Mouse (Mus musculus): Measurements from ENCODE around the gene Mbnl1. TPM values are rescaled to one million over a fixed set of nuclear protein-coding genes. Genes with fewer than 3 reads are reported as not detected.
"Not testable (repeated sequence)": the region's sequence is repeated elsewhere in the genome, so short reads cannot be mapped to it uniquely, and the experiment has no call there.

The Mbnl1 gene
- polyA plus RNA-seq, 1 experiment from 2014 or later = 73.3 TPM

DNA sequence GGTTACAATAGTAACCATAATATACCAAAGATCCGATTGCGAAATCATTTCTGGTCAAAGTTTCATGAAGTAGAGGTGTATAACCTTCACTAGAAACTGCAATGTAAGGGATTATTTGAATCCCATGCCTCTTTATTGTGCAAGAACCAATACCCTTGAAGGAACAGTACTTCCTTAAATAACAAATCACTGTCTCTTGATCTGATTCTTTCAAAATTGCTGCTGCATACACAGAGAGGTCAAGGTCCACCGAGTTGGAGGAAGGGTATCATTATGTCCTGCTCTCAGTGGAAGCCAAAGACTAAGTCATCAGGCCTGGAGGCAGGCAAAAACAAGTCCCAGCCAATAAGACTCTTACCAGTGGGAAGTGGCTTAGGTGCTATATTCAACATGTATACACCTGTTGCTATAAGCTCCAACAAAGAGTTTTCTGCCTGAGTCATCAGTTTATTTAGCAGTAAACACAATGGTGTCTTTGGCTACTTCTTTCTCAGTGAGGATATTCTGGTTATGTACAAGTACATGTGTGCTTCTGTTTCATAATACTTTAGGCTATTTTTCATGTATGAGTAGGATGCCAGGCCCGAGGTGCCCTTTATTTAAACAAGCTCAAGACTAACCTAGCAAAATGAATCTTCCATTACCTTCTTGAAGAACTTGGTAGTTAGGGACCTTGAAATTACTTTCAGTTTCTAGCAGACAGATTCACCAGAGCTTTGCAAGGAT is 13.5 kb downstream of the Mbnl1 start:
- DNase-seq = no peak
- Histone ChIP-seq H3K9ac (replicated peaks) (no peak overlapping the region), H3K9me3 (ENCODE audit: low read length) (no peaks in the 10 kb centered on the region), H3K36me3 (replicated peaks; ENCODE audit: insufficient read depth, low read length) (peaks cover 4% of the 10 kb centered on the region; the same call in 1 of the 2 replicates), H3K4me3 (ENCODE audit: low read depth, low read length) (no peak overlapping the region), H3K27ac (ENCODE audit: low read depth) (no peak overlapping the region), H3K4me2 (ENCODE audit: low read depth, low read length) (peak overlapping the region; percentile 26; the same call in 1 of the 2 replicates), H3K27me3 (ENCODE audit: insufficient read depth, low read length) (no peaks in the 10 kb centered on the region), H3K4me1 (ENCODE audit: insufficient read depth) (peaks cover 19% of the 10 kb centered on the region)
- WGBS (ENCODE audit: insufficient replicate concordance) = 74% methylated on average over 4 of the region's 4 CpGs
- peak; percentile 41 for ATAC-seq
- TF ChIP-seq CTCF (IDR thresholded peaks at IDR 0.05; ENCODE audit: low read depth) = no peak
- no peak for TF ChIP-seq EP300 (IDR thresholded peaks at IDR 0.05; ENCODE audit: low read depth)

DNA sequence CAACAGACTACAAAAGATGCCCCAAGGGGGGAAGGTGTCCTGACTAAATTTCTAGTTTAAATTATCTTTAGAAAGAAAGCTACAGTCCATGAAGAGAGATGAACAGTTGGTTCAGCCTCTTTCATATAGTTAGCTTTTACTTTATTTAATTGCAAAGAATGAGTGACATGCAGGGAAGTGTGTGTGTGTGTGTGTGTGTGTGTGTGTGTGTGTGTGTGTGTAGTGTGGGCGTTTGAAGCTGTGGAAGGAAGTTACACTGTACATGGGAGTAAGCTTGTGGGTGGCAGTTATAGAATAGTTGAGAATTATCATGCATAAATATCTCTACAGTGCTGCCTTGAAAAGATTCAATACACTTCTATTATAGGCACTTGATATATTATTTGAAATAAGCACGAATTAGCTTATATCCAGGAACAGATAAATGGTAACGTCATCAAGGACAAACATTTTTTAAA is 14.1 kb downstream of the Mbnl1 start:
- Histone ChIP-seq H3K27me3 (ENCODE audit: insufficient read depth, low read length) (no peaks in the 10 kb centered on the region), H3K9me3 (ENCODE audit: low read length) (no peaks in the 10 kb centered on the region), H3K9ac (replicated peaks) (no peak overlapping the region), H3K4me2 (ENCODE audit: low read depth, low read length) (peak overlapping the region; percentile 26; the same call in 1 of the 2 replicates), H3K4me3 (ENCODE audit: low read depth, low read length) (no peak overlapping the region), H3K36me3 (replicated peaks; ENCODE audit: insufficient read depth, low read length) (peaks cover 4% of the 10 kb centered on the region; the same call in 1 of the 2 replicates), H3K4me1 (ENCODE audit: insufficient read depth) (peaks cover 19% of the 10 kb centered on the region), H3K27ac (ENCODE audit: low read depth) (no peak overlapping the region)
- ATAC-seq (no peak), DNase-seq (no peak)
- 67% methylated on average over 3 of the region's 3 CpGs for whole genome bisulfite sequencing (ENCODE audit: insufficient replicate concordance)
- no peak for TF ChIP-seq EP300 (IDR thresholded peaks at IDR 0.05; ENCODE audit: low read depth)
- no peak for TF ChIP-seq CTCF (IDR thresholded peaks at IDR 0.05; ENCODE audit: low read depth)

DNA sequence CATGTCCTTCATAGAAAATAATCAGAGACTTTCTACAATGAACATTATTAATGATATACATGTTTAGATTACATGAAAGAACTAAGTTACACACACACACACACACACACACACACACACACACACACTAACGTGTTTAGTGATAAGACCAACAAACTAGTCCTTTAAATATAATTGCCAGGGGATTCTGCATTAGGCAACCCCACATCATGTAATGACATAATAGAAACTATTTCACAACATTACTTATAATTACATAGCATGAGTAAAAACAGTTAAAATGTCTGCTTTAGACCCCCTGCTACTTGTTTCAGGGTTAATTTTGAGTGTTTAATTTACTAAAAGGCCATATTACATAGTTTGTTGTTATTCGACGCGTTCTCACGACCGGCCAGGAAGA is 16.9 kb downstream of the Mbnl1 start:
- WGBS (ENCODE audit: insufficient replicate concordance) = 92% methylated on average over 6 of the region's 6 CpGs
- DNase-seq (no peak), ATAC-seq (no peak)
- TF ChIP-seq EP300 (IDR thresholded peaks at IDR 0.05; ENCODE audit: low read depth) = no peak
- no peak for TF ChIP-seq CTCF (IDR thresholded peaks at IDR 0.05; ENCODE audit: low read depth)
- no peak overlapping the region for H3K4me2 ChIP-seq (ENCODE audit: low read depth, low read length)
- H3K9me3 ChIP-seq (ENCODE audit: low read length) = no peaks in the 10 kb centered on the region
- no peaks in the 10 kb centered on the region for H3K27me3 ChIP-seq (ENCODE audit: insufficient read depth, low read length)
- peaks cover 8% of the 10 kb centered on the region for H3K4me1 ChIP-seq (ENCODE audit: insufficient read depth)
- H3K4me3 ChIP-seq (ENCODE audit: low read depth, low read length) = no peak overlapping the region
- no peak overlapping the region for H3K27ac ChIP-seq (ENCODE audit: low read depth)
- peaks cover 4% of the 10 kb centered on the region; the same call in 1 of the 2 replicates for H3K36me3 ChIP-seq (replicated peaks; ENCODE audit: insufficient read depth, low read length)
- H3K9ac ChIP-seq (replicated peaks) = no peak overlapping the region

DNA sequence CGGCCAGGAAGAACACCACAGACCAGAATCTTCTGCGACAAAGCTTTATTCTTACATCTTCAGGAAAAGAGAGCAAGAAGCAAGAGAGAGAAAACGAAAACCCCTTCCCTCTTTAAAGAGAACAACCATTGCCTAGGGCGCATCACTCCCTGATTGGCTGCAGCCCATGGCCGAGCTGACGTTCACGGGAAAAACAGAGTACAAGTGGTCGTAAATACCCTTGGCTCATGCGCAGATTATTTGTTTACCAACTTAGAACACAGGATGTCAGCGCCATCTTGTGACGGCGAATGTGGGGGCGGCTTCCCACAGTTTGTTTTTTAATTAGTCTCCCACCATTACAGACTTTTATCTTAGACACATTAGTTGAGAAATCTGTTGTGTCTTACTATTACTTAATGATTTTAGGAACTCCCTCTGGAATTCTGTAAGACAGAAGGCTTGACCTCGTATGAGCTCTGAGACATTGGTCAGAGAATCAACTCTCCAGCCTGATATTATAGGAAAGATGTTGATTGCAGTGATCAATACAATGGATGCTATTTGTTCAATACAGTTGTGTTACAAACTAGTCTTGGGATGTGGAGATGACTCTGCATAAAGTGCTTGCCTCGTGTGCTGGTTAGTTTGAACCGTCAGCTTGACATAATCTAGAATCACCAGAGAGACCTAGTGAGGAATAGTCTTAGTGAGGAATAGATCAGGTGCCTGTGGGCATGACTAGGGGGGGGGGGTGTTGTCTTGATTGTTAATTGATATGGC is 22.3 kb downstream of the Mbnl1 start:
- peak; percentile 24 for TF ChIP-seq CTCF (IDR thresholded peaks at IDR 0.05; ENCODE audit: low read depth)
- not testable (repeated sequence) for H3K27me3 ChIP-seq (ENCODE audit: insufficient read depth, low read length); DNase-seq; H3K9ac ChIP-seq (replicated peaks); H3K9me3 ChIP-seq (ENCODE audit: low read length); H3K36me3 ChIP-seq (replicated peaks; ENCODE audit: insufficient read depth, low read length); H3K4me3 ChIP-seq (ENCODE audit: low read depth, low read length)
- Histone ChIP-seq H3K4me2 (ENCODE audit: low read depth, low read length) (peak overlapping the region; percentile 36; the same call in 1 of the 2 replicates), H3K4me1 (ENCODE audit: insufficient read depth) (peaks cover 18% of the 10 kb centered on the region), H3K27ac (ENCODE audit: low read depth) (peak overlapping the region; percentile 52)
- peak; percentile 65 for ATAC-seq
- WGBS (ENCODE audit: insufficient replicate concordance) = 55% methylated on average over 8 of the region's 16 CpGs

DNA sequence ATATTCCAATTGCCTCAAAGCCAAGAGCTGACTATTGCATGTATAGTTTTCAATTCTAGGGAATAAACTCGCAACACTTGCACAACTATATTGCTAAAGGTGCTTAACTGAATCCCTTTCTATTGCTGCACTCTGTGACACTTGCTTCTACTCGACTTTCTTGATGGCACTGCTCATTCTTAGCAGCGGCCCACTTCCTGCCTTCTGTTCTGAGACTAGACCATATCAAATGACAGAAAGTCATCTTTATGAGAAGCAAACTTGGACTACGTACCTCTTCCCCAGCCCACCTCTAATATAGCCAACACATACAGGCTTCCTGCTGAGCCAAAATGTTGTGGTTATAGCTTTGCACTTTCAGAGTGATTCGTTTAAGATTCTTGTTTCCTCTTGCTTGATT is 23.6 kb downstream of the Mbnl1 start:
- H3K9me3 ChIP-seq (ENCODE audit: low read length) = no peaks in the 10 kb centered on the region
- no peak for TF ChIP-seq EP300 (IDR thresholded peaks at IDR 0.05; ENCODE audit: low read depth)
- TF ChIP-seq CTCF (IDR thresholded peaks at IDR 0.05; ENCODE audit: low read depth) = no peak
- 50% methylated on average over 5 of the region's 5 CpGs for WGBS (ENCODE audit: insufficient replicate concordance)
- peaks cover 19% of the 10 kb centered on the region for H3K4me1 ChIP-seq (ENCODE audit: insufficient read depth)
- no peak overlapping the region for H3K4me2 ChIP-seq (ENCODE audit: low read depth, low read length)
- no peak overlapping the region for H3K4me3 ChIP-seq (ENCODE audit: low read depth, low read length)
- H3K9ac ChIP-seq (replicated peaks) = no peak overlapping the region
- no peak for DNase-seq
- ATAC-seq = no peak
- no peaks in the 10 kb centered on the region for H3K27me3 ChIP-seq (ENCODE audit: insufficient read depth, low read length)
- H3K36me3 ChIP-seq (replicated peaks; ENCODE audit: insufficient read depth, low read length) = no peaks in the 10 kb centered on the region; the same call in 1 of the 2 replicates
- 0 out of 2 replicates have a peak overlapping the region, but pooled peaks have one; percentile 52 for H3K27ac ChIP-seq (ENCODE audit: low read depth)

DNA sequence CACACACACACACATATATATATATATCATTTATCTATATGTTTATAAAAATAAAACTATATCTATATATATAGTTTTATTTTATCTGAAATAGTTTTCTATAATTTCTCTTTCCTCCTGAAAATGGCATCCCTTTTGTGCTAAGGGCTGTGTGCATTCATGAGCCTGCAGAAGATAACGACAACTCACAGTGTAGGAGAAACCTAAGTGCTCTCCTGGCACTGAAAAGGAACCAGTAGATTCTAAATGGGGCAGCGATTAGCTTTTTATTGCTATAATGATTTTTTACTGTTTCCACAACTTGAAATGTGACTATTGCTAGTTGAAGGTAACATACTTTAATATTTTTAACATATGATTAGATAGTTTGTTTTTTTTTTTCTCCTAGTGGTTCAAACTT is 25.5 kb downstream of the Mbnl1 start:
- TF ChIP-seq CTCF (IDR thresholded peaks at IDR 0.05; ENCODE audit: low read depth) (no peak), EP300 (IDR thresholded peaks at IDR 0.05; ENCODE audit: low read depth) (no peak)
- Histone ChIP-seq H3K9me3 (ENCODE audit: low read length) (no peaks in the 10 kb centered on the region), H3K27me3 (ENCODE audit: insufficient read depth, low read length) (no peaks in the 10 kb centered on the region), H3K4me1 (ENCODE audit: insufficient read depth) (peaks cover 28% of the 10 kb centered on the region), H3K4me3 (ENCODE audit: low read depth, low read length) (no peak overlapping the region), H3K36me3 (replicated peaks; ENCODE audit: insufficient read depth, low read length) (no peaks in the 10 kb centered on the region; the same call in 1 of the 2 replicates), H3K4me2 (ENCODE audit: low read depth, low read length) (no peak overlapping the region), H3K27ac (ENCODE audit: low read depth) (no peak overlapping the region), H3K9ac (replicated peaks) (no peak overlapping the region)
- 69% methylated on average over 2 of the region's 2 CpGs for whole genome bisulfite sequencing (ENCODE audit: insufficient replicate concordance)
- DNase-seq (no peak), ATAC-seq (no peak)
